Mouse (Mus musculus): Measurements from ENCODE around the gene Mfsd4a. TPM values are rescaled to one million over a fixed set of nuclear protein-coding genes. Genes with fewer than 3 reads are reported as not detected.

The Mfsd4a gene
- polyA plus RNA-seq, 1 experiment from 2014 or later: 3.7 TPM

DNA sequence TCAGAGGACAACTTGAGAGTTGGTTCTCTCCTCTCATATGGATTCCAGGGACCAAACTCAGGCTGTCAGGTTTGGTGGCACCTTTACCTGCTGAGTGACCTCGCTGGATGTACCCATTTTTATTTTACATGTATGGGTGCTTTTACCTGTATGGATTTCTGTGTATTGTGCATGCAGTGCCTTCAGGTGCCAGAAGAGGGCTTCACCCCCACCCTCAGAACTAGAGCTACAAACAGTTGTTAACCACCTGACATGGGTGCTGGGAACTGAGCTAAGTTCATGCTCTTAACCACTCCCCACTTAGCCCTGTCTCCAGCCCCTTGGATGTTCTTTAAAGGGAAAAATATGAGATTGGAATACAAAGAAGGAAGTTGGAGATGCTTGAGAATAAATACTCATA is 53.1 kb downstream of the Mfsd4a start:
- Histone ChIP-seq H3K9ac (ENCODE audit: low read length) (no peak overlapping the region), H3K4me3 (ENCODE audit: low read depth, low read length) (no peak overlapping the region), H3K36me3 (ENCODE audit: control insufficient read depth, insufficient read depth, low read length) (peaks cover 42% of the 10 kb centered on the region), H3K27me3 (replicated peaks; ENCODE audit: control insufficient read depth, insufficient read depth, low read length) (no peaks in the 10 kb centered on the region), H3K4me1 (ENCODE audit: control insufficient read depth, insufficient read depth, low read length) (no peaks in the 10 kb centered on the region; the same call in 1 of the 2 replicates), H3K4me2 (ENCODE audit: low read length) (no peak overlapping the region), H3K9me3 (replicated peaks; ENCODE audit: control insufficient read depth, low read length) (no peaks in the 10 kb centered on the region), H3K27ac (ENCODE audit: low read depth, low read length) (no peak overlapping the region)
- DNase-seq (ENCODE audit: low spot score) (no peak), ATAC-seq (no peak)
- WGBS: 97% methylated on average over 1 of the region's 1 CpGs

DNA sequence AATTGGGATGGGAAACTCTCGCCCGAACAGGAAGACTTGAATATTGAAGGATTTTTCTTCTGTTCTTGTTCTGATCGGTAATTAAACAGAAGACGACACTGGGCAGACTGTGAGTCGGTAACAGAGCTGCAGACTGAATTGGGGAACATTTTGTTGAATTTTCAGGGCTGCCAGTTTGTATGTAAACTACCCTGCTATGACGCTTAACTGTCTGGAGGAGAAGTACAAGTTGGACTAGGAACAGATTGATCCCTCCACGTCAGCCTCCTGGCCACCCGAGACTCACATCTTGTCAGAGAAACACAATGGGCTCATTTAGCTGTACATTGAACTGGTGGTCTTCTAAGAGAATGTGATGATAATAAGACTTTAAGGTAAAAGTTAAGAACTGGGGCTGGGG is 55.0 kb downstream of the Mfsd4a start:
- DNase-seq (ENCODE audit: low spot score): no peak
- no peak overlapping the region for H3K27ac ChIP-seq (ENCODE audit: low read depth, low read length)
- WGBS: 82% methylated on average over 8 of the region's 8 CpGs

DNA sequence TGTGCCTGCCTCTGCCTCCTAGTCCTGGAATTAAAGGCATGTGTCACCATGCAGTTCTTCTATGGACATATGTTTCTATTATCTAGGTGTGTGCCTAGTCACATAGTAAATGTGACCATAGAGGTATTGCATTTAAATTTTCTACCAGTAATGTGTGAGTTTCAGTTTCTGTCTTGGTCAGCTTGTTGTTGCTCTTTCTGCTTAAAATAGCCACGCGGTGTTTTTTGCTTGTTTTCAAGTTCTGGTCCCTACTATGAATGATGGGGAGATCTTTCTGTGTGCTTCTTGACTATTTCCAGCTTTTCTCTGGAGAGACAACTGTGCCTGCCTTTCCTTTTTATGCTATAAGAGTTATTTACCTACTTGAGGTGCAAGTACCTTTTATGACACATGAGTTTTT is 56.1 kb downstream of the Mfsd4a start:
- Histone ChIP-seq H3K4me3 (ENCODE audit: low read depth, low read length) (no peak overlapping the region), H3K9me3 (replicated peaks; ENCODE audit: control insufficient read depth, low read length) (no peaks in the 10 kb centered on the region), H3K4me1 (ENCODE audit: control insufficient read depth, insufficient read depth, low read length) (peaks cover 12% of the 10 kb centered on the region), H3K27me3 (replicated peaks; ENCODE audit: control insufficient read depth, insufficient read depth, low read length) (no peaks in the 10 kb centered on the region), H3K36me3 (ENCODE audit: control insufficient read depth, insufficient read depth, low read length) (peaks cover 17% of the 10 kb centered on the region; the same call in 1 of the 2 replicates), H3K9ac (ENCODE audit: low read length) (no peak overlapping the region), H3K27ac (ENCODE audit: low read depth, low read length) (no peak overlapping the region), H3K4me2 (ENCODE audit: low read length) (no peak overlapping the region)
- DNase-seq (ENCODE audit: low spot score) (no peak), ATAC-seq (no peak)
- WGBS: 80% methylated on average over 2 of the region's 2 CpGs

More for the DNA sequence above, 55.0 kb downstream of the Mfsd4a start:
- Histone ChIP-seq H3K9ac (ENCODE audit: low read length) (no peak overlapping the region), H3K4me2 (ENCODE audit: low read length) (no peak overlapping the region), H3K27me3 (replicated peaks; ENCODE audit: control insufficient read depth, insufficient read depth, low read length) (no peaks in the 10 kb centered on the region), H3K4me3 (ENCODE audit: low read depth, low read length) (no peak overlapping the region), H3K9me3 (replicated peaks; ENCODE audit: control insufficient read depth, low read length) (no peaks in the 10 kb centered on the region), H3K4me1 (ENCODE audit: control insufficient read depth, insufficient read depth, low read length) (peaks cover 10% of the 10 kb centered on the region), H3K36me3 (ENCODE audit: control insufficient read depth, insufficient read depth, low read length) (peaks cover 23% of the 10 kb centered on the region)
- ATAC-seq: no peak

DNA sequence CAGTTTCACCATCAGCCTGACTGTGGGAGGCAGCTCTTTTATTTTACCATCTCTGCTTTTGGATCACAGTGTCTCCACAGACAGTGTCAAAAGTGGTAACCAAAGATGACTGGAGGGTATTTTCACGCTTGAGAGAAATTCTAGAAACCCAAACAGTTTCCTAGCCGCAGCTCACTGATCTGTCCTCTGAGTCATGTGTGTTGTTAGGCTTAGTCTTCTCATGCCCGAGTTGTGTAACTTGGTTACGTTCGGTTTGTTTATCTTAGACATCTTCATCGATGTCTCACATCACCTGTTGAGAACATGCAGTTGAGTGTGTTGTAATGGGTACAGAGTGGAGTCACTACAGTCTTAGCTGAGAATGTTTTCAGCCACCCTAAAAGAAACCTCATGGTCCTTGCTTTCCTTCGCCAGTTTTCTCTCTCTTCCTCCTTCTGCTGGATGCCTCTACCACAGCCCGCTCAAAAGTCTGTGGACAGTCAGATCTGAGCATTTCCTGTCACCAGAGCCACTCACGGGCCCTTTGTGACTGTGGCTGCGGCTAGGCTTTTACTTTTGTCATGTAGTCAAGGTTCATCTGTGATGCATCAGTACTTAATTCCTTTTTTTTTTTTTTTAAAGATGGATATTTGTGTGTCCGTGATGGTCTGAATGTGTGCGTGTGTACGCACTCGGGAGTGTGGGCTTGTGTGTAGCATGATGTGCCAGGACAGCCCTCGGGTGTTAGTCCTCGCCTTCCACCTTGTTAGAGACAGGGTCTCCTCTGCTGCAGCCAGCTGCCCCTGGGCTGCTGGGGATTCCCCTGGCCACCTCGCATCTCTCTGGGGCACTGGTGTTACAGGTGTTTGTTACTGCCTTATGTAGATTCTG is 57.0 kb downstream of the Mfsd4a start:
- Histone ChIP-seq H3K9me3 (replicated peaks; ENCODE audit: control insufficient read depth, low read length) (no peaks in the 10 kb centered on the region), H3K4me1 (ENCODE audit: control insufficient read depth, insufficient read depth, low read length) (peaks cover 14% of the 10 kb centered on the region), H3K27ac (ENCODE audit: low read depth, low read length) (no peak overlapping the region), H3K4me3 (ENCODE audit: low read depth, low read length) (no peak overlapping the region), H3K4me2 (ENCODE audit: low read length) (no peak overlapping the region), H3K36me3 (ENCODE audit: control insufficient read depth, insufficient read depth, low read length) (peaks cover 15% of the 10 kb centered on the region; the same call in 1 of the 2 replicates), H3K27me3 (replicated peaks; ENCODE audit: control insufficient read depth, insufficient read depth, low read length) (no peaks in the 10 kb centered on the region), H3K9ac (ENCODE audit: low read length) (no peak overlapping the region)
- whole genome bisulfite sequencing: 92% methylated on average over 17 of the region's 17 CpGs
- ATAC-seq (no peak), DNase-seq (ENCODE audit: low spot score) (no peak)

DNA sequence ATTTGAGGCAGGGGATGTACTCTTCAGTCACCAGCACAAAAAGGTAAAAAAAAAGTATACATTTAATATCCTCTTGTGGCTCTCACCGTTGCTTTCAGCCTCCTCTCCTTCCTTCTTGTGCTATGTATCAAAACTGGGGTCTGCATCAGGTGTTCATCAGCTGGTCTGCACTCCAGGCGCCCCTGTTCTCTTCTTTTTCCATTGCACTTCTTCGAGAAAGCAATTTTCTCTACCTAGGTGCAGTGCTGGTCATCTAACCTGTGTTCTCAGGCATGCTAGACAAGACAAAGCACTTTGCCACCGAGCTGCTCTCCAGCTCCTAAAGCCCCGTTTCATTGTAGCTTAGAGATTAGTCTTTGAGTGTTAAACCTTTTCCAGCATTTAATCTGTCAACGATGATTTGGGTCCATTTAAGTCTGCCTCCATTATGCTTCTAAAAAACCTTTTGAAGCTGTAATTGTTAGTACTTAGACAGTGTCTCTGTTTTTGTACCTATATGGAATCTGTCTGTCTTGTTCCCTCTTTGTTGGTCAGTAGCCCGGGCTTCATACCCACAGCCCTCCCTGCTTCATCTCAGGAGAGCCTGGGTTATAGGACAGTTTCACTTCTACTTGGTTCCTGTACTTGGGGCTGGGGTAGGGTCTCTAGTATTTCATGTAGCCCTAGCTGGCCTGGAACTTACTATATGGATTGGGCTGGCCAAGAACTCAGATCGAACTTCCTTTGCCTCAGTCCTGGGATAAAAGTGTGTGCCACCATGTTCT is 58.8 kb downstream of the Mfsd4a start:
- Histone ChIP-seq H3K9ac (ENCODE audit: low read length) (peak overlapping the region; percentile 92), H3K4me2 (ENCODE audit: low read length) (peak overlapping the region; percentile 65), H3K36me3 (ENCODE audit: control insufficient read depth, insufficient read depth, low read length) (no peaks in the 10 kb centered on the region), H3K4me3 (ENCODE audit: low read depth, low read length) (peak overlapping the region; percentile 92), H3K27me3 (replicated peaks; ENCODE audit: control insufficient read depth, insufficient read depth, low read length) (no peaks in the 10 kb centered on the region), H3K4me1 (ENCODE audit: control insufficient read depth, insufficient read depth, low read length) (peaks cover 14% of the 10 kb centered on the region), H3K9me3 (replicated peaks; ENCODE audit: control insufficient read depth, low read length) (no peaks in the 10 kb centered on the region), H3K27ac (ENCODE audit: low read depth, low read length) (no peak overlapping the region)
- ATAC-seq (no peak), DNase-seq (ENCODE audit: low spot score) (no peak)
- WGBS: 30% methylated on average over 8 of the region's 8 CpGs

DNA sequence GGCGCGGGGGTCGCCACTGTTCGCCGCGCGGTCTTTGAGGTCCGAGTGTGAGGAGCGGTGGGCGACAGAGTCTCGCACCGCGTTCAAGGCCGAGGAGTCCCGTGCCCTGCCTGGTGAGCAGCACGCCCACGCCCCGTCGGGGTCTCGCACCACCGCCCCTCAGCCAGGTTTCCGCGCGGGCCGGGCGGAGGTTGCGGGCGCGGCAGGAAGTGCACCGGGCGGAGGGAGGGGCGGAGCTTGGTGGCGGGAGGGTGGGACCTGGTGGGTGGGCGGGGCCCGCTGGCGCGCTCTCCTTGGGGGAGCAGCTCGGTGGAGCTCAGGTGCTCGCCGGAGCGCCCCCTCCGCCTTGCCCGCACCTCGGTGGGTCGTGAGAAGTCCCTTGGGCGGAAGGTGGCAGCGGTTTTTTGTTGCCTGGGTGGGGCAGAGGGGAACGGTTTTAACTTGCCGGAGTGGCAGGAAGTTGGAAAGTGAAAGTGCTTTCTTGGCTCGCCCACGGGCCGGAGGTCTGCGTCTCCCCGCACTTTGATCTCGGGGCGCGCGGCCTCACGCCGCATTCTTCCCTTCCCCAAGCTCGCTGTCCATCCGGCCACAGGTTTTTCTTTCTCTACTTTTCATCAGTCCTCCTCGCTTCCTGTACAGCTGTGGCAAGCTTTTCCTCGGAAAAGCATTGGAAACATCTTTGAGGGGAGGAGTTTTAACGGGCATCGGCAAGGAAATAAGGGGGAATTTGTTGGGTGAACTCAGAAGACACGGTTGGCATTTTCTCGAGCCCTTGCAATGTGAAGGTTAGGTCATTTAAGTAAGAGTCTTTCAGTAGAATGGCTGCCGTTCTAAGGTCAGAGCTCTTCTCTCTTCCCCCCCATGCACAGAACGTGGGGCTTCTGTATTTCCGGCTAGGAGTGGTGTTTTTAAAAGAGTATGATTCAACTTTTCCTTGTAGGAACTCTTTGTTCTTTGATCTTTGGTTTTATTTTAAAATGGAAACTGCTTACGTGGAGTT is 59.7 kb downstream of the Mfsd4a start:
- DNase-seq (ENCODE audit: low spot score) (peak; percentile 89), ATAC-seq (peak; percentile 93)
- Histone ChIP-seq H3K4me3 (ENCODE audit: low read depth, low read length) (peak overlapping the region; percentile 92), H3K9ac (ENCODE audit: low read length) (peak overlapping the region; percentile 92), H3K4me1 (ENCODE audit: control insufficient read depth, insufficient read depth, low read length) (peaks cover 14% of the 10 kb centered on the region), H3K27me3 (replicated peaks; ENCODE audit: control insufficient read depth, insufficient read depth, low read length) (no peaks in the 10 kb centered on the region), H3K36me3 (ENCODE audit: control insufficient read depth, insufficient read depth, low read length) (no peaks in the 10 kb centered on the region), H3K9me3 (replicated peaks; ENCODE audit: control insufficient read depth, low read length) (no peaks in the 10 kb centered on the region), H3K4me2 (ENCODE audit: low read length) (peak overlapping the region; percentile 65), H3K27ac (ENCODE audit: low read depth, low read length) (peak overlapping the region; percentile 97)
- WGBS: 1% methylated on average over 66 of the region's 72 CpGs

DNA sequence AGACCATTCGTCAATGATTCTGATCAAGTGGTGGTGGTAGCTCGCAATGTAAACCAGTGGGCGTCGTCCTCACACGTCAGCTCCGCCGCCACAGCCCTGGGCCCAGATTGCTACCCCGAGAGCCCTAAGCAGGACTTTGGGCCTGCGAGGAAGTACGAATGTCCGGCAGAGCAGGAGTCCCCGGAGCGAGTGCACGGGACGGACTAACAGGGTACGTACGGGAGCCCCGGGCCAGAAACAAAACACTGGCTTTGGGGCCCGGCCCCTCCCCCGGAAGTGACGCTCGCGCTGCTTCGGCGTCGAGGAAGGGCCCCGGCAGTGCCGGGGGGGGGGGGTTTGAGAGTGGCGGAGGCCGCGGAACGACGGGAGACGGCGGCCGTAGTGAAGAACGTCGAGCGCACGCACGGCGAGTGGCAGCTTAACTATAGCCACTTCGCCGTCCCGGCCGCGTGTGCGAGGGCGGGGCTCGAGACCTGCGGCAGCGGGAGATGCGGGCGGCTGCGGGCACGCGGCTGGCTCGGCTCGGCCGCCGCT is 60.5 kb downstream of the Mfsd4a start, which contains the start of gene Elk4:
Gene Elk4, plus strand, starts transcription at position 326 of the 534 bp plus-strand sequence.
- ATAC-seq (peak; percentile 95), DNase-seq (ENCODE audit: low spot score) (peak; percentile 95)
- Histone ChIP-seq H3K36me3 (ENCODE audit: control insufficient read depth, insufficient read depth, low read length) (no peaks in the 10 kb centered on the region), H3K9me3 (replicated peaks; ENCODE audit: control insufficient read depth, low read length) (no peaks in the 10 kb centered on the region), H3K9ac (ENCODE audit: low read length) (peak within 1 kb of the TSS; percentile 92), H3K4me1 (ENCODE audit: control insufficient read depth, insufficient read depth, low read length) (peaks cover 14% of the 10 kb centered on the region), H3K27me3 (replicated peaks; ENCODE audit: control insufficient read depth, insufficient read depth, low read length) (no peaks in the 10 kb centered on the region), H3K4me3 (ENCODE audit: low read depth, low read length) (peak within 1 kb of the TSS; percentile 92), H3K4me2 (ENCODE audit: low read length) (peak within 1 kb of the TSS; percentile 65), H3K27ac (ENCODE audit: low read depth, low read length) (peak within 1 kb of the TSS; percentile 97)
- under 1% methylated on average over 57 of the region's 61 CpGs for WGBS

DNA sequence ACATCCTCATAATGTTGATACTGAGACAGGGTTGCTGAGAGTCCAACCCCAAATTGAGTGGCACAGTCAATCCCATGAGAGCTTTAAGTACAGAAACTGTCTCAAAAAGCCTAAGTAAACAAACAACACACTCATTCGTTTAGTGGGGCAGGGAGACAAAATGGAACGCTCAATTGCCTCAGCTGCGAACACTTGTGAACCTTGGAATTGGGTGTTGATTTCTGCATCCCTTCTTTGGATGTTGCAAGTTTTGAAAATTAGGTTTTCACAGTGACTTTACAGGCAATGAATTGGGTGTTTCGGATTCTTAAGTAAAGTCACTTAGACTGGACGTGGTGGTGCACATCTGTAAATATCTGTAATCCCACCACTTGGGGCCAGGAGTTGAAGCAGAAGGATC is 61.1 kb downstream of the Mfsd4a start:
- H3K9me3 ChIP-seq (replicated peaks; ENCODE audit: control insufficient read depth, low read length): no peaks in the 10 kb centered on the region
- peak overlapping the region; percentile 97; the same call in 1 of the 2 replicates for H3K27ac ChIP-seq (ENCODE audit: low read depth, low read length)
- ATAC-seq: no peak
- H3K9ac ChIP-seq (ENCODE audit: low read length): peak overlapping the region; percentile 92
- DNase-seq (ENCODE audit: low spot score): no peak
- H3K4me3 ChIP-seq (ENCODE audit: low read depth, low read length): peak overlapping the region; percentile 92; the same call in 1 of the 2 replicates
- no peaks in the 10 kb centered on the region for H3K36me3 ChIP-seq (ENCODE audit: control insufficient read depth, insufficient read depth, low read length)
- WGBS: 36% methylated on average over 5 of the region's 5 CpGs
- H3K4me2 ChIP-seq (ENCODE audit: low read length): peak overlapping the region; percentile 65
- no peaks in the 10 kb centered on the region for H3K27me3 ChIP-seq (replicated peaks; ENCODE audit: control insufficient read depth, insufficient read depth, low read length)
- H3K4me1 ChIP-seq (ENCODE audit: control insufficient read depth, insufficient read depth, low read length): peaks cover 14% of the 10 kb centered on the region

All from forebrain, embryonic 14.5 days (tissue).